Mouse (Mus musculus) midbrain, embryonic 12.5 days (tissue): ENCODE results near the gene Stxbp4. TPM values are rescaled to one million over a fixed set of nuclear protein-coding genes. Genes with fewer than 3 reads are reported as not detected.

Experiments
- ATAC-seq: fragments of 200-750 bp; cut with Nextera tagmentation; 2 replicates; pipeline ENCODE4 v1.8.0; 2017; ENCODE audit warnings: low read depth, moderate TSS enrichment, moderate library complexity; ENCODE audit not compliant: low FRiP score
- H3K27ac ChIP-seq: fragments of 300-500 bp; sonication (generic); replicated peaks from 2 replicates; pipeline ENCODE4 v1.5.1; 2016; ENCODE audit warnings: mild to moderate bottlenecking
- H3K27me3 ChIP-seq: fragments of 300-500 bp; sonication (generic); 2 replicates; pipeline ENCODE4 v1.6.1; 2016; ENCODE audit warnings: mild to moderate bottlenecking
- H3K36me3 ChIP-seq: fragments of 300-500 bp; sonication (generic); 2 replicates; pipeline ENCODE4 v1.6.1; 2016
- H3K4me1 ChIP-seq: fragments of 300-500 bp; sonication (generic); 2 replicates; pipeline ENCODE4 v1.6.1; 2016
- H3K4me2 ChIP-seq: fragments of 300-500 bp; sonication (generic); replicated peaks from 2 replicates; pipeline ENCODE4 v1.6.1; 2016; ENCODE audit warnings: mild to moderate bottlenecking, moderate library complexity
- H3K4me3 ChIP-seq: fragments of 300-500 bp; sonication (generic); 2 replicates; pipeline ENCODE4 v1.5.1; 2016; ENCODE audit warnings: mild to moderate bottlenecking
- H3K9ac ChIP-seq: fragments of 300-500 bp; sonication (generic); replicated peaks from 2 replicates; pipeline ENCODE4 v1.6.1; 2016; ENCODE audit warnings: mild to moderate bottlenecking, moderate library complexity
- H3K9me3 ChIP-seq: fragments of 300-500 bp; sonication (generic); 2 replicates; pipeline ENCODE4 v1.6.1; 2016; ENCODE audit warnings: mild to moderate bottlenecking
- WGBS: fragments of 180-500 bp; shearing (Covaris S2); methylation state at CpG from one replicate; pipeline ENCODE4 v1.1.7; 2016; 5-methylcytosine and 5-hydroxymethylcytosine counted together
- polyA plus RNA-seq: library from polyadenylated mRNA; unstranded; fragments of >200 nt; fragmentation: Nextera tagmentation; extraction: Ambion mirVana; gene quantifications from 2 replicates; pipeline ENCODE4 v1.2.1, GENCODE M21; 2016

Stxbp4 gene
- polyA plus RNA-seq, 1 experiment from 2014 or later = 45.8 TPM

DNA sequence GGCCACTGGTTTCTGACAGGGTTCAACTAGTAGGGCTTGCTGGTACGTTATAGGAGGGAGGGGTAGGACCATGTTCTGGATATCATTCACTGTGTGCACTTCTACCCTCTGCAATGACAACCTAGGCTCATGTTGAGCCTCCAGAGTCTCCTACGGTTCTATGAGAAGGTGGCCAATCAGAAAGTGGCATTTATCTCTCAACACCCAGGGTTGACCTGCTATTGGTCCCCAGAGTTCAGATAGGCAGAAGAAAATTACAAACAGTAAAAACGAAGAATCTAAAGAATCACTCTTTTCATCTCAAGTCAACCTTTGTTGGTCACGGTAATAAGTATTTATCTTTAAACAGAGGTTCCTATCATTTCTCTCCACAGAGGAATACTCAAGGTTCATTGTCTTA is 29.0 kb upstream of the Stxbp4 start:
- no peak overlapping the region for H3K9ac ChIP-seq
- H3K4me2 ChIP-seq = no peak overlapping the region
- H3K27me3 ChIP-seq = no peaks in the 10 kb centered on the region
- H3K4me1 ChIP-seq = peaks cover 28% of the 10 kb centered on the region
- peaks cover 5% of the 10 kb centered on the region; the same call in 1 of the 2 replicates for H3K36me3 ChIP-seq
- no peak overlapping the region for H3K4me3 ChIP-seq
- no peak for ATAC-seq
- no peak overlapping the region for H3K27ac ChIP-seq
- no peaks in the 10 kb centered on the region for H3K9me3 ChIP-seq
- WGBS = 90% methylated on average over 4 of the region's 4 CpGs

DNA sequence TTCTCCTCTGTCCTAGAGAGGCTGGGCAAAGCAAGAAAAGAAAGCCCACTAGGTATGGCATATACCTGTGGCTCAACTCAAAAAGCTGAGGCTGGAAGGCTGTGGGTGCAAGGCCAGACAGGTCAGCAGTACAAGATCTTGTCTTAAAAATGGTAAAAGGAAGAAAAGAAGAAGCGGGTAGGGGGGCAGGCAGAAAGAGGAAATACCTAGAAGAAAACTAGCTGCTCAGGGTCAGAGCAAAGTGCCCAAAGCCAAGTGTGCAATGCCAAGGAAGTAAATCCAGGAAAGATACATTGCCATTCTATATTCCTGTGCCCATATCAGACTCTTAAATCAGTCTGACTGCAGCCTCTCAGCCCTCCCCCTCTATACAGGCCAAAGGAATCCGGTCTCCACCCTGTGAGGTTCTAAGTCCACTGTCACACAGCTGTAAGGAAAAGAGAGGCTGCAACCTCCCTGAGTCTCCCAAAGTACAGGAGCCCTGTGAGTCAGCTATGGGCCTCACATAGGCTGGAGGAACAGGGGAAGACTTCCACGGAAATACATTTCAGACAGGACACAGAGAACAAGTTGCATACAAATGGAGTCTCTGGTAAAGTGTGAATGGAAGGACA is 28.4 kb upstream of the Stxbp4 start:
- H3K9me3 ChIP-seq = no peaks in the 10 kb centered on the region
- ATAC-seq = no peak
- no peak overlapping the region for H3K9ac ChIP-seq
- peaks cover 5% of the 10 kb centered on the region; the same call in 1 of the 2 replicates for H3K36me3 ChIP-seq
- H3K27me3 ChIP-seq = no peaks in the 10 kb centered on the region
- no peak overlapping the region for H3K27ac ChIP-seq
- 72% methylated on average over 3 of the region's 3 CpGs for WGBS
- H3K4me3 ChIP-seq = no peak overlapping the region
- peaks cover 28% of the 10 kb centered on the region for H3K4me1 ChIP-seq
- H3K4me2 ChIP-seq = no peak overlapping the region

DNA sequence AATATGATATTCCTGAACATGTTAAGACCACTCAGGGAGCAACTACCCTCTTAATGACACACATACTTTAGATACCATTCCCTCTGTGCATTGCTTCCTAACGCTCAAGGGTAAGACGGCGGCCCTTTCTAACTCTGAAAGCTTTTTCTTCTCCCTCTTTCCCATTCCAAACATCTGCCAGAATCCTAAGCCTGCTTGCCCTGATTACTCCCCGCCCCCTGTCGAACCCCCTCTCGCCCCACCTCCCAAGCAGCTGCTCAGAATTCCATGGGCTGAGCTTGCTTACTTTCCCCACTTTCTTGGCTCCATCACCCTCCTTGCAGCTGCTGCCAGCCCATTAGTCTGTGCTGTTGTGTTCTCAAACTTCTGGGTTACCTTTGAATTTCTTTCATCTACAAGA is 27.3 kb upstream of the Stxbp4 start:
- WGBS = 3% methylated on average over 6 of the region's 6 CpGs
- Histone ChIP-seq H3K4me1 (peaks cover 28% of the 10 kb centered on the region), H3K27ac (peak overlapping the region; percentile 63; the same call in 1 of the 2 replicates), H3K9ac (no peak overlapping the region), H3K4me3 (no peak overlapping the region), H3K4me2 (no peak overlapping the region), H3K9me3 (no peaks in the 10 kb centered on the region), H3K36me3 (peaks cover 5% of the 10 kb centered on the region; the same call in 1 of the 2 replicates), H3K27me3 (no peaks in the 10 kb centered on the region)
- peak; percentile 36 for ATAC-seq

DNA sequence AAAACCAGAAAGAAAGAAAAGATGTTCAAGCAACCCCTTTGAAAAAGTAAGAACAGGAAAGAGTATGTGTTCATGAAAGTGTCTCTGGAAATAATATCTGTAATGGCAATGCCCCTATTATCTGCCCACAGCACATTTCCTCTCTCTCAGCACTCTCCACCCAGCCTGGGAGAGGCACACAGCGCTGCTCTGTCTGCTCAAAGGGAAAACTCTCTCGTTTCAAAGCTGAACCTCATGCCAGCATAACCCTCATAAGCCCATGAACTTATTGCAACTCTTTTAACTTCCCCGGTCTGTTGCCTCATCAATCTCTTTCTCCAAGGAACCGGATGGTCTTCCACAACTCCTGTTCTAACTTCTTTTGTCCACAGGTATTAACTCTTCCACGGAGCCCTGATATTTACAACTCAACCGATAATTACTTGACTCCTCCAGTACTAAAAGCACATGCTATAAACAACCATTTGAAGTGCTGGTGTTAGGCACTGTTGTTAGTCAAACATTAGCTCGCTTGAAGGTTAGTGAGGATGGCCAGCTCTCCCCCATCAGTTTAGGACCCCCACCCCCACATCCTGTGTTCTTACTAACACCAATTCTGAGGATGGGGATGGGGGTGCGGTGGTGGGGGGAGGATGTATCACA is 26.6 kb upstream of the Stxbp4 start:
- no peak for ATAC-seq
- H3K9me3 ChIP-seq = no peaks in the 10 kb centered on the region
- no peak overlapping the region for H3K9ac ChIP-seq
- H3K27ac ChIP-seq = peak overlapping the region; percentile 63
- 28% methylated on average over 8 of the region's 8 CpGs for WGBS
- no peaks in the 10 kb centered on the region for H3K27me3 ChIP-seq
- H3K4me3 ChIP-seq = no peak overlapping the region
- H3K36me3 ChIP-seq = 0 out of 2 replicates have a peak, but pooled peaks cover 4% of the 10 kb centered on the region
- peaks cover 28% of the 10 kb centered on the region for H3K4me1 ChIP-seq
- no peak overlapping the region for H3K4me2 ChIP-seq

DNA sequence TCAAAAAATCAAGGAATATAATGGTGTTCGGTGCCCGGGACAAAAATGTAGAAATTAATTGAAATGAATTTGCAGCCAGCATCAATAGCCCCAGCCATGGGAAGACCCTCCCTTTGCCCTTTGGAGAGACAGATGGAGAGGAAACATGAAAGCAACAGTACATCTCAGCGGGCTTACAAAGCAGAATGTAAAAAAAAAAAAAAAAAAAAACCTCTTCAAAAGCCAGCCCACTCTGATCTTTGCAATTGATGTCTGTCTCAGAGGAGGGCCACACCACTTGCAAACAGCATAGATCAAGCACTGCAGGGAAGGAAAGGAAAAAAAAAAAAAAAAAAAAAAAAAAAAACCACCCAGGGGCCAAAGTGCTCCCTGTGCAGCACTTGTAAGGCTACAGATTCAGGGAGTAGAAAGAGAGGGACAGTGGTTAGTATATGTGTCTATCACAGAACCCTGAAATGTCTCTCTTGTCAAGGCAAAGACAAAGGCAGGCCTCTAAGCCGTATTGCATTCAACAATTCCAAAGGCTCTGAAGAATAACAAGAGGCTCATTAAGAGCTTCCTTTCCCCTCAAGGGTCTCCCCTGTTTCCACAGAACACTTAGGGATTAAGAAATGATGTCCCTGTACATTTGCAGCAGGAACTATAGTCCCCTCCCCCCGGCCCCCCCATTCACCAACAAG is 25.9 kb upstream of the Stxbp4 start:
- Histone ChIP-seq H3K4me3 (no peak overlapping the region), H3K27me3 (no peaks in the 10 kb centered on the region), H3K27ac (peak overlapping the region; percentile 63; the same call in 1 of the 2 replicates), H3K4me2 (no peak overlapping the region), H3K9ac (no peak overlapping the region), H3K36me3 (0 out of 2 replicates have a peak, but pooled peaks cover 4% of the 10 kb centered on the region), H3K9me3 (no peaks in the 10 kb centered on the region), H3K4me1 (peaks cover 28% of the 10 kb centered on the region)
- ATAC-seq = peak; percentile 54
- 24% methylated on average over 5 of the region's 5 CpGs for WGBS

DNA sequence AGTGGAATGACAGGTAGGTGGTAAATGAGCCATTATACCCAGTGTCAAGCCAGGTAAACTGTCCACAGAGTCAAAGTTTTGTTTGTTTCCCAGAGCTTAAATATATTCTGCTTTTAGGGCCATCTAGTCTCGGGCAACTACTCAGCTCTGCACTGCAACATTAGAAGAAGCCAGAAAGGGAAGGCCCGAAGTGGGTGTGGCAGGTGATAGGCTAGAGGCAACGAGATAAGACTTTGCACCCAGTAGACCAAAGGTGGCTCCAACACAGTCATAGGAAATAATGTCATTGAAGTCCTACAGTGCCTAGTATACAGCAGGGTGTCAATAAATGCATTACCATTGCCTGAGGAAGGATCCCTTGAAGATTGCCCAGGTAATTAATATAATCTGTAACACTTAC is 25.2 kb upstream of the Stxbp4 start:
- 73% methylated on average over 3 of the region's 3 CpGs for WGBS
- no peak for ATAC-seq

DNA sequence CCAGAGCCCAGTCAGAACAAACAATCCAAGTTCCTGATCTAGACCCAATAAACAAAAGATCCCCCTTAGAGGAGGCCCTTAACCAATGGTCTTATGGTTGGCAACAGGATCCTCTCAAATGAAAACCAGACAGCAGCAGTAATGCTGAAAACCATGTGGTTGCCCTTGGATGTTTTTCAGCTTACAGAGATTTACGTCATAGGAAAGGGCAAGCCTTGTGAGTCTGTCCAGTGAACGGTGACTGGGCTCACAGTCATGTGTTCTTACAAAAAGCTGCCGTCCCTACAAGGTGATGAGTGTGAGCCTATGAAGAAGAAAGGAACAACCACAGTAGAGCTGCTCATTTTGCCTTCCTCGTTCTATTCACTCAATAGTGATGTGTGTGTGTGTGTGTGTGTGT is 22.8 kb upstream of the Stxbp4 start:
- 91% methylated on average over 4 of the region's 4 CpGs for WGBS
- no peak overlapping the region for H3K27ac ChIP-seq

More for the DNA sequence above, 25.2 kb upstream of the Stxbp4 start:
- Histone ChIP-seq H3K27ac (no peak overlapping the region; the same call in 1 of the 2 replicates), H3K9me3 (no peaks in the 10 kb centered on the region), H3K4me2 (no peak overlapping the region), H3K36me3 (0 out of 2 replicates have a peak, but pooled peaks cover 4% of the 10 kb centered on the region), H3K4me3 (no peak overlapping the region), H3K9ac (no peak overlapping the region), H3K4me1 (peaks cover 28% of the 10 kb centered on the region), H3K27me3 (no peaks in the 10 kb centered on the region)

DNA sequence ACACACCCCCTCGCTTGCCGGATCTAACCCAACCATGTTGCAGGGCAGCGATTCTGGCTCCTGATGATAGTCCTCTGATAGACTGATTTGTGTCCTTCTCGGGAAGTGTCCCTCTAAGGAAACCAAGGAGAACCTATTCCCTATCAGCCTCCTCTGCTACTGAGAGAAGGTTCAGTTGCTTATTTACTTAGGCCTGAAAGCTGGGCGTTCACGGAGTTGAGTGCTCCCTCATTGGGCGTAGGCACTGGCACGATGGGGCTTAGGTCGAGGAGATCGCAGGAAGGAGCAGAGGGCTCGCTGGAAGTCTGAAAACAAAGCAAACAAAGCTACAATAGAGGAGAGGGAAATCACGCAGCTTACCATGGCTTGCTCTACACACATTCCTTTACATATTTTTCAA is 19.6 kb upstream of the Stxbp4 start:
- Histone ChIP-seq H3K4me3 (no peak overlapping the region), H3K27ac (no peak overlapping the region), H3K9ac (no peak overlapping the region), H3K4me1 (no peaks in the 10 kb centered on the region), H3K27me3 (no peaks in the 10 kb centered on the region), H3K9me3 (no peaks in the 10 kb centered on the region), H3K36me3 (peaks cover 17% of the 10 kb centered on the region; the same call in 1 of the 2 replicates), H3K4me2 (no peak overlapping the region)
- whole genome bisulfite sequencing = 83% methylated on average over 12 of the region's 12 CpGs
- no peak for ATAC-seq

More for the DNA sequence above, 22.8 kb upstream of the Stxbp4 start:
- Histone ChIP-seq H3K36me3 (peaks cover 13% of the 10 kb centered on the region; the same call in 1 of the 2 replicates), H3K4me3 (no peak overlapping the region), H3K27me3 (no peaks in the 10 kb centered on the region), H3K9me3 (no peaks in the 10 kb centered on the region), H3K9ac (no peak overlapping the region), H3K4me2 (no peak overlapping the region), H3K4me1 (peaks cover 26% of the 10 kb centered on the region)
- no peak for ATAC-seq

DNA sequence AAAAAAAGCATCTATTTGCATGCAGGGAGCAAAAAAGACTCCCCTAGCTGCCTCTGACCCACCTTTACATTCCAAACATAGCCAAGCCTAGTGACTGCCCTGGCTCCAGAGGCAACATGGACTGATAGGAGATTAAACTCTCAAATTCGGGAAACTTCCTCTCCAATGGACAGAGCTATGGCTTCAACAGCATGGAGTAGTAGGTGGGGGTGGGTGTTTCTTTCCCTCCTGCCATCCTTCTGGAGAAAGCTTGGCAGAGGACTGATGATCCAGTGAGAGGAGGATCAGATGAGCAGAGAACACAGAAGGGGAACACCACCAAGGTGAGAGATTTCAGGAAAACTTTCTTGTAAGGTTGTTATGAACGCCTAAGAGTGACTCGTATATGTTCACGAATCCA is 14.7 kb upstream of the Stxbp4 start:
- H3K4me1 ChIP-seq = no peaks in the 10 kb centered on the region
- no peaks in the 10 kb centered on the region for H3K27me3 ChIP-seq
- no peak overlapping the region for H3K9ac ChIP-seq
- H3K9me3 ChIP-seq = no peaks in the 10 kb centered on the region
- H3K4me3 ChIP-seq = no peak overlapping the region
- 90% methylated on average over 4 of the region's 4 CpGs for WGBS
- no peak overlapping the region for H3K27ac ChIP-seq
- peaks cover 34% of the 10 kb centered on the region for H3K36me3 ChIP-seq
- no peak overlapping the region for H3K4me2 ChIP-seq
- ATAC-seq = no peak

DNA sequence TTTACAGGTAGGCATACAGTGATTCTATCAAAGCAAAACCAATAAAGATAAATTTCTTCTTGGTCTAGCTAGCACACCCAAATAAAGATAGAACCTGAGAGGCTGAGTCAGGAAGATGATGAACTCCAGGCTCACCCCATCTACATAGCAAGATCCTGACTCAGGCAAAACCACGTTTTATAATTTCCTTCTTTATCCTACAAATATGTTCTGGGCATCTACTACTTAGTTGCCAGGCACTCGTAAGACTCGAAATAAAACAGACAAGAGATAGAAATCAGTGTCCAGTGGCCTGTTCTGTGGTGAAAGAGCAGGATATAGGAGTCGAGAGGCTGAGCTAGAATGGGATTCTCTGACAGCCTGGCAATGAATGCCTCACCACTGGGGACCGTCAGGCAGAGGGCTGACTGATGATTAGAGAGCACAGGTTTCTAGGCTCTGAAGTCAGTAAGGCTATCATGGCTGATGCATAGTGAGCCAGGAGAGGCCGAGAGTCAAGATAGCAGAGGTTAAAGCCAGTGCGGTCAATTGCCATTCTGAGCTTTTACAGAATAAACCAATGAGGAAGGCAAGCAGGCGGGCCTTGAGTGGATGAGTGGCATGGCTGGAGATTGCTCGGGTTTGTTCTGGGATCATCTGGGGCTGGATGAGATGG is 12.5 kb upstream of the Stxbp4 start:
- Histone ChIP-seq H3K9me3 (no peaks in the 10 kb centered on the region), H3K27me3 (no peaks in the 10 kb centered on the region), H3K4me2 (no peak overlapping the region), H3K9ac (no peak overlapping the region), H3K36me3 (peaks cover 35% of the 10 kb centered on the region), H3K4me1 (no peaks in the 10 kb centered on the region), H3K27ac (no peak overlapping the region), H3K4me3 (no peak overlapping the region)
- ATAC-seq = no peak
- 84% methylated on average over 9 of the region's 9 CpGs for WGBS

DNA sequence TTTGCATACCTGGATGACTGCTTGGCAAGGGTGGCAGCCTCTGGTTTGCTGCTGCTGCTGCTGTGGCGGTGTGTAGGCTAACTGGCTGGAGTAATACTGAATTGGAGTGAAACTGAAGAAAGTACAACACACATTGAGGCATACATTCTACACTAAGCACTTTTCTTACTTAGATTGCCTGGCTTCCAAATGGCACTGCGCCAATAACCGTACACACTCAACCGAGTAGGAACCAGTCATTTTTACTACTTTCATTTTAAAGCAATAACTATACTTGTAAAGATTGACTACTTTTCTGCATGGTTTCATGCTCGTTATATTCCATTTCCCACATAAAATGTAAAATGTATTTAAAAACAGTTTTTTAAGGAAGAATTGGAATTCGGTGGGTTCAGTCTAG is 11.9 kb upstream of the Stxbp4 start:
- no peak overlapping the region for H3K4me3 ChIP-seq
- 96% methylated on average over 6 of the region's 6 CpGs for WGBS
- no peak for ATAC-seq
- H3K27me3 ChIP-seq = no peaks in the 10 kb centered on the region
- no peaks in the 10 kb centered on the region for H3K4me1 ChIP-seq
- peaks cover 41% of the 10 kb centered on the region for H3K36me3 ChIP-seq
- H3K4me2 ChIP-seq = no peak overlapping the region
- H3K9ac ChIP-seq = no peak overlapping the region
- H3K27ac ChIP-seq = no peak overlapping the region
- no peaks in the 10 kb centered on the region for H3K9me3 ChIP-seq
